Mouse (Mus musculus) cerebellum, adult 2 months (tissue): Measurements from ENCODE around the gene Ctps2.

Experiments used
- CTCF ChIP-seq: fragments of 200-500 bp; IDR thresholded peaks from 2 replicates; pipeline ENCODE4 v1.5.1; 2011; ENCODE audit warnings: low read depth, mild to moderate bottlenecking, control low read depth, low read length, moderate library complexity, borderline replicate concordance; ENCODE audit not compliant: insufficient read depth
- POLR2A ChIP-seq: fragments of 200-500 bp; IDR thresholded peaks from 2 replicates; pipeline ENCODE4 v1.6.1; 2011; ENCODE audit warnings: low read length, control low read depth, borderline replicate concordance; ENCODE audit not compliant: insufficient read depth

GRCm38 (mm10) chrX:162957921-162958320 lies 56.9 kb downstream of the Ctps2 start:
- no peak for TF ChIP-seq CTCF
- no peak for TF ChIP-seq POLR2A
